ENCODE assay signal across 11 mouse cellular contexts in the genomic region with DNA sequence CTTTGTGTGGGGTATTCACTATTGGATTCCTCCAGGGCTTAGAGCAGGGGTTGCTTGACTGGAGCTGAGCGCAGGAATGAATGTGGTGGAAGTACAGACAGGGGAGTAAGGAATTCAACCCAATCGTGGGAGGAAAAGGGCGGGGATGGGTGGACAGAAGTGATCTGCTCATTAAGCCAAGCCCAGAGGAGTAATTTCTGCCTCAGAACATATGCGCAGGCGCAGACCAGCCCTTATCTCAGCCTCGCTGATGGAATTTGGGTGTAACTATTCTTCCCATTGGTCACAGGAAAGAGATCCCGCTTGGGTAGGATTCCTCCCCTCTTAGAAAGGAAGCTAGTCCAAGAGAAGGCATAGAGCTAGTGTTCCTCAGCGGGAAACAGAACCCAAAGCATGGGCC.
A peak's percentile ranks its signal among the peaks of the same experiment; 100 is the strongest.
DNase-seq lines count a peak whose midpoint lies in the region; ATAC-seq and TF ChIP-seq lines count a peak whose summit lies in the region.
"Had no signal": no experiment of that assay in that cellular context is flagged by ENCODE, and none has a peak within 500 bp of the region (broad histone marks: within the 10 kb centered on the region; RNA-seq: fewer than 3 reads in every experiment).

No protein-coding gene starts in this region.

- DNase-seq in lung, adult 18-20 months: peak; percentile 65 to 67
- DNase-seq in lung, adult 2 months: no peak
- DNase-seq in heart, postnatal 25 days (ENCODE audit: low spot score): peak; percentile 46
- DNase-seq in kidney, postnatal 25 days: peak; percentile 46 to 56
- DNase-seq in testis, postnatal 14 days (ENCODE audit: low spot score): peak; percentile 38
- no peak for DNase-seq in midbrain, postnatal 0 days (ENCODE audit: low spot score)
- no peak for DNase-seq in hindbrain, embryonic 11.5 days (ENCODE audit: low spot score)
- DNase-seq: gastrocnemius, postnatal 36 days; thymus, postnatal 14 days had no signal

- H3K36me3 ChIP-seq in midbrain, postnatal 0 days (ENCODE audit: insufficient read depth, low read length): no peaks in the 10 kb centered on the region
- H3K36me3 ChIP-seq in hindbrain, embryonic 11.5 days (ENCODE audit: control insufficient read depth, insufficient read depth, low read length): no peaks in the 10 kb centered on the region
- H3K36me3 ChIP-seq: hindbrain, embryonic 15.5 days; limb, embryonic 13.5 days had no signal

- no peak for TF ChIP-seq CTCF in lung, adult 2 months (IDR thresholded peaks at IDR 0.05; ENCODE audit: insufficient read depth, low read length)
- TF ChIP-seq CTCF in midbrain, postnatal 0 days (IDR thresholded peaks at IDR 0.05): no peak

- no peak overlapping the region for H3K9ac ChIP-seq in midbrain, postnatal 0 days (replicated peaks; ENCODE audit: low read length, poor library complexity, severe bottlenecking)
- H3K9ac ChIP-seq in hindbrain, embryonic 11.5 days (ENCODE audit: low read depth, low read length): no peak overlapping the region
- H3K9ac ChIP-seq: hindbrain, embryonic 15.5 days; limb, embryonic 13.5 days had no signal

- H3K27me3 ChIP-seq in midbrain, postnatal 0 days (ENCODE audit: insufficient read depth, low read length): peaks cover 7% of the 10 kb centered on the region; the same call in 1 of the 2 replicates
- peaks cover 25% of the 10 kb centered on the region for H3K27me3 ChIP-seq in hindbrain, embryonic 11.5 days (ENCODE audit: control insufficient read depth, insufficient read depth, low read length)

- H3K4me1 ChIP-seq in lung, adult 2 months (ENCODE audit: control insufficient read depth, insufficient read depth, low read length): peaks cover 15% of the 10 kb centered on the region
- no peaks in the 10 kb centered on the region for H3K4me1 ChIP-seq in midbrain, postnatal 0 days (ENCODE audit: insufficient read depth, low read length)
- peaks cover 3% of the 10 kb centered on the region; the same call in 1 of the 2 replicates for H3K4me1 ChIP-seq in hindbrain, embryonic 11.5 days (replicated peaks; ENCODE audit: control insufficient read depth, insufficient read depth, low read length)

- ATAC-seq in midbrain, postnatal 0 days (ENCODE audit: low FRiP score): no peak
- ATAC-seq in hindbrain, embryonic 11.5 days (ENCODE audit: low FRiP score): no peak

- intact Hi-C loops in heart, postnatal 25 days (cut with DNase I): loop anchor here (5.0 kb wide), 3 partner anchors 62 to 97 kb away; no protein-coding TSS in a partner anchor

- H3K4me2 ChIP-seq in midbrain, postnatal 0 days (ENCODE audit: low read depth, low read length, poor library complexity, severe bottlenecking): no peak overlapping the region
- H3K4me2 ChIP-seq in hindbrain, embryonic 11.5 days (replicated peaks; ENCODE audit: low read depth, low read length): no peak overlapping the region
- H3K4me2 ChIP-seq: hindbrain, embryonic 15.5 days; limb, embryonic 13.5 days had no signal

- H3K4me3 ChIP-seq in lung, adult 2 months (replicated peaks; ENCODE audit: extremely low read depth, low read depth, low read length): no peak overlapping the region
- H3K4me3 ChIP-seq in midbrain, postnatal 0 days (ENCODE audit: low read depth, low read length): no peak overlapping the region
- H3K4me3 ChIP-seq in hindbrain, embryonic 11.5 days (ENCODE audit: low read depth, low read length): no peak overlapping the region
- H3K4me3 ChIP-seq: hindbrain, embryonic 15.5 days; limb, embryonic 13.5 days had no signal

- 56% methylated on average over 8 of the region's 8 CpGs for WGBS in lung, adult 2 months
- 69% methylated on average over 8 of the region's 8 CpGs for WGBS in midbrain, postnatal 0 days
- WGBS in hindbrain, embryonic 11.5 days: 73% methylated on average over 8 of the region's 8 CpGs

- no peak overlapping the region for H3K27ac ChIP-seq in midbrain, postnatal 0 days (ENCODE audit: low read depth, low read length)
- H3K27ac ChIP-seq in hindbrain, embryonic 11.5 days (ENCODE audit: low read depth, low read length): no peak overlapping the region
- H3K27ac ChIP-seq: hindbrain, embryonic 15.5 days; limb, embryonic 13.5 days had no signal

- no peak for TF ChIP-seq POLR2A in lung, adult 2 months (IDR thresholded peaks at IDR 0.05; ENCODE audit: borderline replicate concordance, extremely low read depth, low read depth, low read length)

- no peaks in the 10 kb centered on the region for H3K9me3 ChIP-seq in midbrain, postnatal 0 days (ENCODE audit: low read length)
- no peaks in the 10 kb centered on the region for H3K9me3 ChIP-seq in hindbrain, embryonic 11.5 days (ENCODE audit: control insufficient read depth, low read length)
- H3K9me3 ChIP-seq: hindbrain, embryonic 15.5 days; limb, embryonic 13.5 days had no signal

Comparison
In these comparisons a context has a peak if more than half of its experiments do, and no peak if none do; other contexts are left out.
1. DNase-seq: peak in lung, adult 18-20 months (2 of 2), heart, postnatal 25 days (single experiment), kidney, postnatal 25 days (2 of 2) and testis, postnatal 14 days (single experiment); none in lung, adult 2 months (single experiment), midbrain, postnatal 0 days (single experiment) and hindbrain, embryonic 11.5 days (single experiment).